Mouse (Mus musculus) urinary bladder, postnatal 4 days (tissue): Measurements from ENCODE around the gene Lrrk1.

ENCODE experiments used
- DNase-seq, 2 experiments: peaks; one replicate each; pipeline ENCODE4 v3.0.0; 2021 to 2022; ENCODE audit warnings: low spot score in 2 of 2

Lrrk1 gene

GRCm38 (mm10) chr7:66303922-66304660 lies 84.1 kb downstream of the Lrrk1 start:
- no peak for DNase-seq

- DNase-seq, result no peak
Observed at GRCm38 (mm10) chr7:66301486-66301885, 86.7 kb downstream of the Lrrk1 start.

GRCm38 (mm10) chr7:66300680-66301079 lies 87.5 kb downstream of the Lrrk1 start:
- DNase-seq, result peak; percentile 69 to 83

GRCm38 (mm10) chr7:66297656-66298021 lies 90.5 kb downstream of the Lrrk1 start:
- no peak for DNase-seq

GRCm38 (mm10) chr7:66296921-66297655 lies 91.1 kb downstream of the Lrrk1 start:
- no peak for DNase-seq

GRCm38 (mm10) chr7:66292552-66293376 lies 95.4 kb downstream of the Lrrk1 start:
- no peak for DNase-seq

- DNase-seq, result no peak
Observed at GRCm38 (mm10) chr7:66292010-66292409, 96.1 kb downstream of the Lrrk1 start.

- DNase-seq, result no peak
Observed at GRCm38 (mm10) chr7:66282984-66283612, 105.1 kb downstream of the Lrrk1 start.

- DNase-seq, result no peak
Observed at GRCm38 (mm10) chr7:66282265-66282664, 105.9 kb downstream of the Lrrk1 start.

- no peak for DNase-seq
Observed at GRCm38 (mm10) chr7:66278001-66278400, 110.1 kb downstream of the Lrrk1 start.

- DNase-seq, result no peak
Observed at GRCm38 (mm10) chr7:66273494-66273893, 114.7 kb downstream of the Lrrk1 start.

- DNase-seq, result no peak
Observed at GRCm38 (mm10) chr7:66271226-66271625, 116.9 kb downstream of the Lrrk1 start.

GRCm38 (mm10) chr7:66266942-66267850 lies 121.0 kb downstream of the Lrrk1 start:
- DNase-seq, result no peak

- no peak for DNase-seq
Observed at GRCm38 (mm10) chr7:66263421-66263820, 124.7 kb downstream of the Lrrk1 start.

GRCm38 (mm10) chr7:66262570-66263156 lies 125.5 kb downstream of the Lrrk1 start:
- no peak for DNase-seq

- DNase-seq, result peak in 1 of 2 experiments; percentile 44
Observed at GRCm38 (mm10) chr7:66260763-66261390, 127.3 kb downstream of the Lrrk1 start.

GRCm38 (mm10) chr7:66260295-66260694 lies 127.9 kb downstream of the Lrrk1 start:
- peak in 1 of 2 experiments; percentile 39 for DNase-seq

GRCm38 (mm10) chr7:66259436-66260206 lies 128.5 kb downstream of the Lrrk1 start:
- peak in 1 of 2 experiments; percentile 56 for DNase-seq

- DNase-seq, result peak in 1 of 2 experiments; percentile 13
Observed at GRCm38 (mm10) chr7:66258997-66259396, 129.2 kb downstream of the Lrrk1 start.
